Mouse (Mus musculus) hindbrain, postnatal 0 days (tissue): Measurements from ENCODE around the gene Exog. TPM values are rescaled to one million over a fixed set of nuclear protein-coding genes. Genes with fewer than 3 reads are reported as not detected.

Experiments
- ATAC-seq: fragments of 200-750 bp; cut with Nextera tagmentation; 2 replicates; pipeline ENCODE4 v1.8.0; 2017; ENCODE audit warnings: mild to moderate bottlenecking, moderate TSS enrichment, moderate library complexity
- DNase-seq: peaks from one replicate; pipeline ENCODE4 v3.0.0-alpha.2; 2015; ENCODE audit warnings: low spot score
- H3K27ac ChIP-seq: fragments of 300-500 bp; sonication (generic); 2 replicates; pipeline ENCODE4 v1.5.1; 2014; ENCODE audit warnings: mild to moderate bottlenecking
- H3K27me3 ChIP-seq: fragments of 300-500 bp; sonication (generic); 2 replicates; pipeline ENCODE4 v1.6.1; 2014; ENCODE audit warnings: low read length, mixed read lengths; ENCODE audit not compliant: insufficient read depth
- H3K36me3 ChIP-seq: fragments of 300-500 bp; sonication (generic); 2 replicates; pipeline ENCODE4 v1.6.1; 2014; ENCODE audit warnings: low read length, mixed read lengths; ENCODE audit not compliant: insufficient read depth
- H3K4me1 ChIP-seq: fragments of 300-500 bp; sonication (generic); 2 replicates; pipeline ENCODE4 v1.6.1; 2014; ENCODE audit warnings: antibody characterized with exemption, low read length, mixed read lengths; ENCODE audit not compliant: insufficient read depth
- H3K4me2 ChIP-seq: fragments of 300-500 bp; sonication (generic); 2 replicates; pipeline ENCODE4 v1.6.1; 2014; ENCODE audit warnings: low read depth, mild to moderate bottlenecking, low read length, moderate library complexity, mixed read lengths
- H3K4me3 ChIP-seq: fragments of 300-500 bp; sonication (generic); 2 replicates; pipeline ENCODE4 v1.5.1; 2014; ENCODE audit warnings: low read length
- H3K9ac ChIP-seq: fragments of 300-500 bp; sonication (generic); replicated peaks from 2 replicates; pipeline ENCODE4 v1.6.1; 2014; ENCODE audit warnings: mild to moderate bottlenecking, low read length, moderate library complexity, mixed read lengths
- H3K9me3 ChIP-seq: fragments of 300-500 bp; sonication (generic); 2 replicates; pipeline ENCODE4 v1.6.1; 2016; ENCODE audit warnings: low read length, mixed read lengths
- CTCF ChIP-seq: IDR thresholded peaks from 2 replicates; pipeline ENCODE4 v1.5.1; 2016; ENCODE audit warnings: antibody characterized with exemption, control low read depth, low read depth
- WGBS: fragments of 180-500 bp; shearing (Covaris S2); extraction: QIAGEN DNeasy Blood & Tissue Kit; methylation state at CpG from one replicate; pipeline ENCODE4 v1.1.7; 2014; 5-methylcytosine and 5-hydroxymethylcytosine counted together
- polyA plus RNA-seq: library from polyadenylated mRNA; unstranded; fragments of >200 nt; fragmentation: Nextera tagmentation; extraction: Ambion mirVana; gene quantifications from 2 replicates; pipeline ENCODE4 v1.2.1, GENCODE M21; 2015
- total RNA-seq: library from RNA; depleted of rRNA; stranded (reverse); fragments of >200 nt; gene quantifications from 2 replicates; pipeline ENCODE4 v1.2.3, GENCODE M21; 2014

Exog gene
- total and polyA plus RNA-seq, 2 experiments from 2014 or later: 19.4 to 30.1 TPM

DNA sequence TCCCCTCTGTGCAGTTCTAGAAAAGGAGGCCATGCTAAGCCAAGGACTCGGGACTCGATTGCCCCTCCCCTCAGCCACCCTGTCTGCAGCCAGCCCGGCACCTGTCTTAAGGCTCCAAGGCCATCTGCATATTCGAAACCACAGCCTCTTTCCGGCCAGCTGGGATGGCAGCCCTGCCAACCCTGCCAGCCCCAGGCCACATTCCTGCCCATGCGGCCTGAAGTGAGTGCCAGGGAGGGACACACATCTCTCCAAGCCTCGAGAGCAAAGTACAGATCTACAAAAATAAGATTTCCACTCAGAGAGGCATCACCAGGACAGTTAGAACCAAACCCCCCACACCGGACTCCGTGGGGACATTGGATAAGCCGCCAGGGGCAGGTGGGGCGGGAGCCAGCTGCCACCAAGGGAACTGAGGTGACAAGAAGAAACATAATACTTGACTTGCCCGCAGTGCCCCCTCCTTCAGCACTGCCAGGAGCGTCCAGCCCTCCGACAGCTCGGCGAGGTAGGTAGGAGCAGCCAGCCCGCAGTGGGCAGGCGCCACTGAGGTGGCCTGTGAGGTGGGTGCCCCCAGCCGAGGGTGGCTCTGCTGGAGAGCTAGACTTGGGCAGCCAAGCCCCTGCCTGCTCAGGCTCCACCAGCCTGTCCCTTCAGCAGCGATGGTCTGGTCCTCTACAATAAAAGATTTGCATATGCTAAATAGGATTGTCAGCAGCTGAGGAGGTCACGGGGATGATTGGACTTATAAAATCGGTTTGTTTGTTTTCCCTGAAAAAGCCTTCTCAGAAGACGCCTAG, 39.0 kb downstream of the Exog start:
- Histone ChIP-seq H3K4me1 (peaks cover 10% of the 10 kb centered on the region), H3K27me3 (no peaks in the 10 kb centered on the region), H3K36me3 (no peaks in the 10 kb centered on the region), H3K4me3 (no peak overlapping the region), H3K9ac (no peak overlapping the region), H3K4me2 (no peak overlapping the region), H3K9me3 (no peaks in the 10 kb centered on the region), H3K27ac (no peak overlapping the region)
- WGBS: 35% methylated on average over 23 of the region's 23 CpGs
- TF ChIP-seq CTCF: no peak
- DNase-seq (peak; percentile 50), ATAC-seq (peak; percentile 72)

DNA sequence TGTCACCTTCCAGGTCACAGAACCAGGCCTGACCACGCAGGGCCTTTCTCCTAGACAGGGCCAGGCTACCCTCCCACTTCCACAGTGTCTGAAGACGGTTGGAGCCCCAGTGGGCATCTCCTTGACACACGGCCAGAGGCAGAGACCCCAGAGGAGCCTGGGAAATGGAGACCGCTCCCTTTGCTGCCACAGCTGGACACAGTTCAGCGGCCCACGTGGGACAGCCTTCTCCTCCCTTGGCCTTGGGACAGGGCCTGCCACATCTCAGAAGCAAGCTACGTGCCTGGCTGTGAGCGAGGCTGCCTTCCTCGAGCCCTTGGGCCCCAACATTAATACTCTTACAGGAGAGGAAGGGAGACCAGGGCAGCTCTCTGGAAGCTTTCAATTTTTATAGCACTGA, 39.7 kb downstream of the Exog start:
- no peak overlapping the region for H3K27ac ChIP-seq
- peaks cover 4% of the 10 kb centered on the region; the same call in 1 of the 2 replicates for H3K4me1 ChIP-seq
- H3K27me3 ChIP-seq: no peaks in the 10 kb centered on the region
- H3K4me2 ChIP-seq: no peak overlapping the region
- 59% methylated on average over 9 of the region's 9 CpGs for WGBS
- H3K36me3 ChIP-seq: no peaks in the 10 kb centered on the region
- no peak overlapping the region for H3K9ac ChIP-seq
- DNase-seq (no peak), ATAC-seq (peak; percentile 24; the same call in 1 of the 2 replicates)
- no peak for TF ChIP-seq CTCF
- H3K4me3 ChIP-seq: no peak overlapping the region
- H3K9me3 ChIP-seq: no peaks in the 10 kb centered on the region

DNA sequence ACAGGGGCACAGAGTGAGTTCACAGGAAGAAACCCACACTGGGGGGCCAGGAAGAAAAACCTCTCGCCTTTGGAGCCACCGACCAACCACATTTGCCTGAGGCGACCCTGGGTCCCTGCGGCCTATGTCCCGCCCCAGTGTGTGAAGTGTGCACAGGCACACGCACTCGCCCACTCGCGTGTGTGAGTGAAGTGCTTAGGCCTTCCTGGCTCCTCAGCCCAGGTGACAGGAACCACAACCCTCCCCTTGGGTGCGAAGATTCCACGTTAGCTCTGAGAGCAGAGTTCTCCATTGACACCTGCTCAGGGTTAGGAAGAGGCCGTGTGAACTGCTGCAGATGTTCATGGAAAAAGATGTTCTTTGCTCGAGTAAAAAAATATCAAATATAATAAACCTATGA, 40.1 kb downstream of the Exog start:
- Histone ChIP-seq H3K4me3 (no peak overlapping the region), H3K27ac (no peak overlapping the region), H3K4me1 (no peaks in the 10 kb centered on the region; the same call in 1 of the 2 replicates), H3K9ac (no peak overlapping the region), H3K9me3 (no peaks in the 10 kb centered on the region), H3K27me3 (no peaks in the 10 kb centered on the region), H3K4me2 (no peak overlapping the region), H3K36me3 (no peaks in the 10 kb centered on the region)
- no peak for TF ChIP-seq CTCF
- WGBS: 90% methylated on average over 13 of the region's 13 CpGs
- no peak for DNase-seq
- ATAC-seq: no peak

DNA sequence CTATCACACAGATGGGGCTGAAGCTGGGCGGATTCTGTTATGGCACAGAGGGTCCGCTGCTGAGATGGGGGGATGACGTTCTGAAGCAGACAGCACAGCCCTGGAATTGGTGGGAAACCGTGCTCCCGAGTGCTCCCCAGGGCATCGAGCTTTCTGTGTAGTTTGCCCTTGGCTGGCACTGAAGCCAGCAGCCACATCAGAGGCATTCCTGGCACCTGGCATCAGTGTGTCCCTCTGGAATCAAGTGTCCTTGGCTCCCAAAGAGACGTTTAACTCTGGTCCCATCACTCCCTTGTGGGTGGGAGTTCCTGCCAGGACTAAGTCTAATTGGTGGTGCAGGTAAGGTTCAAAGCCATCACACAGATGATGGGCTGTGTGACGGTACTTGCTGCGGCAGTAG, 51.6 kb downstream of the Exog start:
- WGBS: 76% methylated on average over 9 of the region's 9 CpGs
- no peak overlapping the region for H3K27ac ChIP-seq
- H3K4me1 ChIP-seq: no peaks in the 10 kb centered on the region
- ATAC-seq: no peak
- H3K9ac ChIP-seq: no peak overlapping the region
- no peak overlapping the region for H3K4me3 ChIP-seq
- TF ChIP-seq CTCF: no peak
- H3K9me3 ChIP-seq: no peaks in the 10 kb centered on the region
- no peaks in the 10 kb centered on the region for H3K36me3 ChIP-seq
- no peaks in the 10 kb centered on the region for H3K27me3 ChIP-seq
- H3K4me2 ChIP-seq: no peak overlapping the region
- DNase-seq: no peak

DNA sequence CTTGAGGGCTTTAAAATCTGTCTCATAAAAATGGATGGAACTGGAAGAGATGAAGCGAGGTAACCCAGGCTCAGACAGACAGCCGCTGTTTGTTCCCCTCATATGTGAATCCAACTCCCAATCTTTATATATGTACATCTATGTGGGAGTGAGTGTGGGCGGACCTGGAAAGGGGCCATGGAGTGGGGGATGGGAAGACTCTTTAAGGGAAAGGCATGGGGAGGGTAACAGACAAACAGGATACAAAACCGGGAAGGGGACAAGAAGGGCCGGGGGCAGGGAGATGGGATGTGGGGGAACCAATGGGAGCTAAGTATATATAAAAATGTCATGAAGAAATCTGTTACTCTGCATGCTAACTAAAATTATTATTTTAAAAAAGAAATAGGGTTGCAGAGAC, 52.2 kb downstream of the Exog start:
- no peak for TF ChIP-seq CTCF
- DNase-seq: no peak

DNA sequence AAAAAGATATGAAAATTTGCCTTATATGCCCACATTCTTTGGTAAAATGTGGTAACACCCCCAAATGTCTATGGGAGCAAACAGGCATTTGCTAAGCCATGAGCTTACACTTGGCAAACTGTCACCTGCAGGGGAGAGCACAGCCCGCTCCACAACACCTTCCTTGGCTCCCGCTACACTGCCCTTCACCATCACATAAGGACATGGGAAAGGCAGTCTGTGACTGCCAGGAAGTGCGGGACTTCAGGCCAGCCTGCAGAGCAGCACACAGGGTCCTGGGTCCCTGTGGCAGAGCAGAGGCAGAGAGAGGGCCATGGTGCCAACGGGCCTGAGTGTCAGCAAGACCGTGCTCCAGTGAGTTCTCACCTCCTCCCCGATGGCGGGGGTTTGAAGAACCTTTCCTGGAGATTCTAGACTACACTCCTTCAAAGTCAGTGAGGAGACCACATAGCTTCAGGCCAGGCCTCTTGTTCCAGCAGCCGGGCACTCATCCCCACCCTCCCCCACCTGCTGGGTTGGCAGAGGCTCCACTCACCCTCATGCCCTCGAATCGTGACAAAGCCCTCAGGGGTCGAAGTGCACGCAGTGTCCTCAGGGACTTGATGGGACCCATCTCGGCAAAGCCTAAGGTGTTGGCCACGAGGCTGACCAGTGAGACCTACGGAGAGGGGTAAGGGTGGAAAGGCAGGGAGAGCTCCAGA, 53.0 kb downstream of the Exog start:
- ATAC-seq: no peak
- no peak overlapping the region for H3K9ac ChIP-seq
- no peaks in the 10 kb centered on the region for H3K27me3 ChIP-seq
- no peak overlapping the region for H3K4me3 ChIP-seq
- H3K4me1 ChIP-seq: no peaks in the 10 kb centered on the region
- no peaks in the 10 kb centered on the region for H3K9me3 ChIP-seq
- no peak for TF ChIP-seq CTCF
- no peak overlapping the region for H3K4me2 ChIP-seq
- WGBS: 85% methylated on average over 15 of the region's 15 CpGs
- no peak overlapping the region for H3K27ac ChIP-seq
- no peak for DNase-seq
- no peaks in the 10 kb centered on the region for H3K36me3 ChIP-seq

More for the DNA sequence above, 52.2 kb downstream of the Exog start:
- no peaks in the 10 kb centered on the region for H3K4me1 ChIP-seq
- no peak overlapping the region for H3K4me2 ChIP-seq
- WGBS: 55% methylated on average over 5 of the region's 5 CpGs
- no peaks in the 10 kb centered on the region for H3K9me3 ChIP-seq
- H3K9ac ChIP-seq: no peak overlapping the region
- no peak overlapping the region for H3K27ac ChIP-seq
- no peaks in the 10 kb centered on the region for H3K27me3 ChIP-seq
- no peaks in the 10 kb centered on the region for H3K36me3 ChIP-seq
- no peak for ATAC-seq
- H3K4me3 ChIP-seq: no peak overlapping the region

DNA sequence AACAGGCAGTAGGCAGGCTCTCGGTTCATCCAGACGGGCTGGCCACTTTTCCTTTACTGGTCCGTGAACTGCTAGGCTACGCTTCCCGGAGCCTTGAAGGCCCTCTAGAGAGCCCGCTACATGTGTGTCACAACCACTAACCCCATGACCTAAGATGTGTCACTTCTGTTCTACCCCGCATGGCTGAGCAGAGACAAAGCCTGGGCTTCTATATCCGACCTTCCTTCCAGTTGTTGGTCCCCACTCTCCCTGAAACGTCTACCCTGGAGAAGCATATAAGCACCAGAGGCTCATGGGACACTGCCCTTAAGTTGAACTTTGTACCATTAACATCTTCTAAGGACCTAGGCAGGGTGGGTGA, 53.5 kb downstream of the Exog start:
- H3K9me3 ChIP-seq: no peaks in the 10 kb centered on the region
- H3K27ac ChIP-seq: no peak overlapping the region
- no peak overlapping the region for H3K4me2 ChIP-seq
- 75% methylated on average over 9 of the region's 9 CpGs for WGBS
- ATAC-seq (no peak), DNase-seq (no peak)
- no peak overlapping the region for H3K9ac ChIP-seq
- H3K4me1 ChIP-seq: no peaks in the 10 kb centered on the region
- H3K27me3 ChIP-seq: no peaks in the 10 kb centered on the region
- TF ChIP-seq CTCF: no peak
- H3K4me3 ChIP-seq: no peak overlapping the region
- no peaks in the 10 kb centered on the region for H3K36me3 ChIP-seq
